ENCODE assay signal across 11 mouse cellular contexts in genomic region chr1:54578358-54579184, GRCm38 (mm10). TPM values are rescaled to one million over a fixed set of nuclear protein-coding genes. Genes with fewer than 3 reads are reported as not detected.
DNase-seq lines count a peak whose midpoint lies in the region; ATAC-seq lines count a peak whose summit lies in the region.
"Had no signal": no experiment of that assay in that cellular context is flagged by ENCODE, and none has a peak within 500 bp of the region (broad histone marks: within the 10 kb centered on the region; RNA-seq: fewer than 3 reads in every experiment).

No protein-coding gene starts in this region.

- no peak overlapping the region for H3K9ac ChIP-seq in forebrain, embryonic 12.5 days
- H3K9ac ChIP-seq in midbrain, embryonic 13.5 days (replicated peaks): no peak overlapping the region
- H3K9ac ChIP-seq in intestine, embryonic 16.5 days (ENCODE audit: low read depth, low read length): no peak overlapping the region
- H3K9ac ChIP-seq in kidney, embryonic 14.5 days (ENCODE audit: low read depth, low read length): no peak overlapping the region
- H3K9ac ChIP-seq: limb, embryonic 12.5 days had no signal

- 23% methylated on average over 8 of the region's 8 CpGs for WGBS in forebrain, embryonic 12.5 days
- WGBS in midbrain, embryonic 13.5 days: 17% methylated on average over 8 of the region's 8 CpGs
- WGBS in intestine, embryonic 16.5 days: 62% methylated on average over 8 of the region's 8 CpGs
- WGBS in kidney, embryonic 14.5 days: 70% methylated on average over 8 of the region's 8 CpGs

- peak overlapping the region; percentile 41 for H3K4me2 ChIP-seq in forebrain, embryonic 12.5 days
- H3K4me2 ChIP-seq in midbrain, embryonic 13.5 days (replicated peaks): peak overlapping the region; percentile 43
- H3K4me2 ChIP-seq in intestine, embryonic 16.5 days (ENCODE audit: low read depth, low read length): no peak overlapping the region
- H3K4me2 ChIP-seq in kidney, embryonic 14.5 days (replicated peaks; ENCODE audit: low read depth, low read length): no peak overlapping the region
- H3K4me2 ChIP-seq: limb, embryonic 12.5 days had no signal

- peak overlapping the region; percentile 71 for H3K27ac ChIP-seq in forebrain, embryonic 12.5 days
- H3K27ac ChIP-seq in midbrain, embryonic 13.5 days: peak overlapping the region; percentile 67
- H3K27ac ChIP-seq in intestine, embryonic 16.5 days (ENCODE audit: low read length): no peak overlapping the region
- H3K27ac ChIP-seq in kidney, embryonic 14.5 days (ENCODE audit: low read depth, low read length): no peak overlapping the region
- H3K27ac ChIP-seq: limb, embryonic 12.5 days had no signal

- H3K4me1 ChIP-seq in forebrain, embryonic 12.5 days: peaks cover 4% of the 10 kb centered on the region
- peaks cover 10% of the 10 kb centered on the region for H3K4me1 ChIP-seq in midbrain, embryonic 13.5 days (replicated peaks)
- no peaks in the 10 kb centered on the region for H3K4me1 ChIP-seq in intestine, embryonic 16.5 days (ENCODE audit: control insufficient read depth, insufficient read depth, low read length)
- H3K4me1 ChIP-seq in kidney, embryonic 14.5 days (ENCODE audit: control insufficient read depth, insufficient read depth, low read length): no peaks in the 10 kb centered on the region
- H3K4me1 ChIP-seq: limb, embryonic 12.5 days had no signal

- DNase-seq in cerebellum, postnatal 10 days: peak; percentile 22 to 39
- no peak for DNase-seq in cerebellum, adult 11-12 months
- peak; percentile 61 to 66 for DNase-seq in B cell, adult 2 months
- DNase-seq in testis, postnatal 10 days (ENCODE audit: low spot score): no peak
- DNase-seq: cerebellum, adult 8-10 months; heart, postnatal 4 days had no signal

- H3K4me3 ChIP-seq in forebrain, embryonic 12.5 days (replicated peaks): no peak overlapping the region
- H3K4me3 ChIP-seq in midbrain, embryonic 13.5 days (replicated peaks): peak overlapping the region; percentile 5; the same call in 1 of the 2 replicates
- no peak overlapping the region for H3K4me3 ChIP-seq in intestine, embryonic 16.5 days (ENCODE audit: low read length)
- H3K4me3 ChIP-seq in kidney, embryonic 14.5 days (ENCODE audit: low read length): no peak overlapping the region
- H3K4me3 ChIP-seq: limb, embryonic 12.5 days had no signal

- no peaks in the 10 kb centered on the region for H3K9me3 ChIP-seq in forebrain, embryonic 12.5 days
- no peaks in the 10 kb centered on the region for H3K9me3 ChIP-seq in midbrain, embryonic 13.5 days
- no peaks in the 10 kb centered on the region for H3K9me3 ChIP-seq in intestine, embryonic 16.5 days (ENCODE audit: control insufficient read depth, low read length)
- no peaks in the 10 kb centered on the region for H3K9me3 ChIP-seq in kidney, embryonic 14.5 days (ENCODE audit: control insufficient read depth, low read length)
- H3K9me3 ChIP-seq: limb, embryonic 12.5 days had no signal

- ATAC-seq in forebrain, embryonic 12.5 days (ENCODE audit: low FRiP score): peak; percentile 74
- peak; percentile 83 for ATAC-seq in midbrain, embryonic 13.5 days
- ATAC-seq in intestine, embryonic 16.5 days: no peak
- ATAC-seq in kidney, embryonic 14.5 days (ENCODE audit: low FRiP score, low TSS enrichment): no peak

- H3K36me3 ChIP-seq in forebrain, embryonic 12.5 days (replicated peaks): no peaks in the 10 kb centered on the region
- H3K36me3 ChIP-seq in midbrain, embryonic 13.5 days: no peaks in the 10 kb centered on the region
- no peaks in the 10 kb centered on the region for H3K36me3 ChIP-seq in intestine, embryonic 16.5 days (ENCODE audit: control insufficient read depth, insufficient read depth, low read length)
- no peaks in the 10 kb centered on the region for H3K36me3 ChIP-seq in kidney, embryonic 14.5 days (ENCODE audit: control insufficient read depth, insufficient read depth, low read length)
- H3K36me3 ChIP-seq: limb, embryonic 12.5 days had no signal

- no peaks in the 10 kb centered on the region for H3K27me3 ChIP-seq in forebrain, embryonic 12.5 days
- H3K27me3 ChIP-seq in midbrain, embryonic 13.5 days: no peaks in the 10 kb centered on the region
- no peaks in the 10 kb centered on the region for H3K27me3 ChIP-seq in intestine, embryonic 16.5 days (replicated peaks; ENCODE audit: control insufficient read depth, insufficient read depth, low read length)
- no peaks in the 10 kb centered on the region for H3K27me3 ChIP-seq in kidney, embryonic 14.5 days (ENCODE audit: control insufficient read depth, insufficient read depth, low read length)
- H3K27me3 ChIP-seq: limb, embryonic 12.5 days had no signal

RNA-seq across cellular contexts. Expression of gene Pgap1, which starts 21.1 kb away (rescaled TPM):
- 30.0 and 32.1 TPM in 2 replicates for polyA plus RNA-seq in forebrain, embryonic 12.5 days (2016; fragmentation: Nextera tagmentation; extraction: Ambion mirVana)
- polyA plus RNA-seq in midbrain, embryonic 13.5 days (2015; fragmentation: Nextera tagmentation; extraction: Ambion mirVana): 27.5 and 27.9 TPM in 2 replicates
- polyA plus RNA-seq in intestine, embryonic 16.5 days (2015; fragmentation: Nextera tagmentation; extraction: Ambion mirVana): 7.5 and 8.3 TPM in 2 replicates
- polyA plus RNA-seq in kidney, embryonic 14.5 days (2014; fragmentation: Nextera tagmentation; extraction: Ambion mirVana): 7.5 and 13.5 TPM in 2 replicates

Comparison
In these comparisons a context has a peak if more than half of its experiments do, and no peak if none do; other contexts are left out.
1. DNase-seq: peak in cerebellum, postnatal 10 days (2 of 2) and B cell, adult 2 months (2 of 2); none in cerebellum, adult 11-12 months (single experiment) and testis, postnatal 10 days (single experiment).
2. ATAC-seq: peak in forebrain, embryonic 12.5 days (single experiment) and midbrain, embryonic 13.5 days (single experiment); none in intestine, embryonic 16.5 days (single experiment) and kidney, embryonic 14.5 days (single experiment).
3. H3K27ac ChIP-seq: peak in forebrain, embryonic 12.5 days (single experiment) and midbrain, embryonic 13.5 days (single experiment); none in intestine, embryonic 16.5 days (single experiment) and kidney, embryonic 14.5 days (single experiment).
4. H3K4me2 ChIP-seq: peak in forebrain, embryonic 12.5 days (single experiment) and midbrain, embryonic 13.5 days (single experiment); none in intestine, embryonic 16.5 days (single experiment) and kidney, embryonic 14.5 days (single experiment).